Mouse (Mus musculus) CH12.LX (cell line): ENCODE measurements at regions not wholly inside any gene's neighbourhood (a gene's known extent, or its start where the extent isn't known, plus 50 kb on each side); places are given as distances from the start of the nearest gene placed in this dataset.

Source experiments
- DNase-seq: peaks from one replicate; pipeline ENCODE4 v3.0.0-alpha.2; 2013; ENCODE audit errors: extremely low read depth
- H3K27ac ChIP-seq: 2 replicates; pipeline ENCODE4 v1.5.1; 2012; ENCODE audit warnings: low read depth, mild to moderate bottlenecking, control low read depth, moderate library complexity; ENCODE audit not compliant: insufficient read depth
- H3K27me3 ChIP-seq: replicated peaks from 2 replicates; pipeline ENCODE3; 2012; ENCODE audit warnings: inconsistent platforms
- H3K36me3 ChIP-seq, 2 experiments: replicated peaks in 1 of 2; 2 replicates each; pipeline versions ENCODE3 to v1.6.1; 2012; ENCODE audit warnings: inconsistent platforms in 1 of 2, low read length in 1 of 2, mild to moderate bottlenecking in 1 of 2, mixed read lengths in 1 of 2, moderate library complexity in 1 of 2; ENCODE audit not compliant: control insufficient read depth in 1 of 2, insufficient read depth in 1 of 2
- H3K4me1 ChIP-seq, 2 experiments: 2 replicates each; pipeline ENCODE4 v1.6.1; 2012; ENCODE audit warnings: inconsistent platforms in 1 of 2, moderate library complexity in 1 of 2; ENCODE audit not compliant: insufficient read depth in 2 of 2, control insufficient read depth in 1 of 2
- H3K4me2 ChIP-seq: 2 replicates; pipeline ENCODE4 v1.6.1; 2012; ENCODE audit warnings: low read depth, mild to moderate bottlenecking, control low read depth; ENCODE audit not compliant: poor library complexity, insufficient read depth, severe bottlenecking
- H3K4me3 ChIP-seq, 3 experiments: fragments of 150-350 bp in 1 of 3; sonication (generic) in 1 of 3; replicated peaks in 1 of 3; 2 replicates each; pipeline versions ENCODE3 to v1.5.1; 2011 to 2012; ENCODE audit warnings: low read depth in 2 of 3, low read length in 2 of 3, mild to moderate bottlenecking in 2 of 3, moderate library complexity in 2 of 3, control low read depth in 1 of 3, improper control_type of control experiment in 1 of 3, inconsistent platforms in 1 of 3, mixed read lengths in 1 of 3; ENCODE audit not compliant: poor library complexity in 1 of 3
- H3K79me2 ChIP-seq: replicated peaks from 2 replicates; pipeline ENCODE4 v1.6.1; 2012; ENCODE audit warnings: mild to moderate bottlenecking, moderate library complexity; ENCODE audit not compliant: control insufficient read depth, poor library complexity, insufficient read depth, severe bottlenecking; ENCODE audit errors: extremely low read depth
- H3K9ac ChIP-seq: 2 replicates; pipeline ENCODE4 v1.6.1; 2012; ENCODE audit warnings: low read depth, mild to moderate bottlenecking, control low read depth, moderate library complexity; ENCODE audit not compliant: insufficient read depth
- H3K9me3 ChIP-seq: replicated peaks from 2 replicates; pipeline ENCODE3; 2012; ENCODE audit warnings: low read length, inconsistent platforms, mixed read lengths
- CHD1 ChIP-seq: IDR thresholded peaks from 2 replicates; pipeline ENCODE4 v1.6.1; 2012; ENCODE audit warnings: low read depth, low read length, improper control_type of control experiment, inconsistent platforms
- CTCF ChIP-seq, 2 experiments: IDR thresholded peaks in 1 of 2; conservative IDR thresholded peaks in 1 of 2; 2 replicates each; pipeline ENCODE4 v1.5.1; 2011 to 2012; ENCODE audit warnings: low read depth in 2 of 2, low read length in 2 of 2, improper control_type of control experiment in 1 of 2, inconsistent platforms in 1 of 2, mild to moderate bottlenecking in 1 of 2, moderate library complexity in 1 of 2
- ETS1 ChIP-seq: conservative IDR thresholded peaks from 2 replicates; pipeline ENCODE4 v1.6.1; 2012; ENCODE audit warnings: low read depth, mild to moderate bottlenecking, inconsistent platforms, low read length, improper control_type of control experiment, moderate library complexity
- GABPA ChIP-seq: IDR thresholded peaks from 2 replicates; pipeline ENCODE4 v1.6.1; 2012; ENCODE audit warnings: low read depth, low read length, improper control_type of control experiment, inconsistent platforms; ENCODE audit not compliant: insufficient replicate concordance
- JUN ChIP-seq: IDR thresholded peaks from 2 replicates; pipeline ENCODE4 v1.6.1; 2011; ENCODE audit warnings: low read depth, mild to moderate bottlenecking, low read length, improper control_type of control experiment, moderate library complexity; ENCODE audit not compliant: insufficient read depth
- MAZ ChIP-seq: IDR thresholded peaks from 2 replicates; pipeline ENCODE4 v1.6.1; 2012; ENCODE audit warnings: low read depth, mild to moderate bottlenecking, inconsistent platforms, low read length, improper control_type of control experiment, moderate library complexity
- MEF2A ChIP-seq: IDR thresholded peaks from 2 replicates; pipeline ENCODE4 v1.6.1; 2014; ENCODE audit warnings: low read depth, mild to moderate bottlenecking, inconsistent platforms, low read length, improper control_type of control experiment, borderline replicate concordance
- PAX5 ChIP-seq: IDR thresholded peaks from 2 replicates; pipeline ENCODE4 v1.6.1; 2012; ENCODE audit warnings: low read length, inconsistent platforms, mixed read lengths
- POLR2A ChIP-seq: IDR thresholded peaks from 2 replicates; pipeline ENCODE4 v1.6.1; 2011; ENCODE audit warnings: low read depth, mild to moderate bottlenecking, improper control_type of control experiment, low read length
- POLR2AphosphoS2 ChIP-seq: IDR thresholded peaks from 2 replicates; pipeline ENCODE4 v1.6.1; 2011; ENCODE audit warnings: low read depth, low read length, improper control_type of control experiment
- RAD21 ChIP-seq: IDR thresholded peaks from 2 replicates; pipeline ENCODE4 v1.6.1; 2011; ENCODE audit warnings: low read depth, mild to moderate bottlenecking, low read length, improper control_type of control experiment, moderate library complexity
- RCOR1 ChIP-seq: conservative IDR thresholded peaks from 2 replicates; pipeline ENCODE4 v1.6.1; 2012; ENCODE audit warnings: low read depth, mild to moderate bottlenecking, inconsistent platforms, low read length, improper control_type of control experiment
- SMC3 ChIP-seq: IDR thresholded peaks from 2 replicates; pipeline ENCODE4 v1.6.1; 2011; ENCODE audit warnings: low read depth, low read length, improper control_type of control experiment
- TCF12 ChIP-seq: IDR thresholded peaks from 2 replicates; pipeline ENCODE4 v1.6.1; 2014; ENCODE audit warnings: low read depth, mild to moderate bottlenecking, inconsistent platforms, low read length, improper control_type of control experiment
- USF1 ChIP-seq: IDR thresholded peaks from 2 replicates; pipeline ENCODE4 v1.6.1; 2014; ENCODE audit warnings: low read depth, mild to moderate bottlenecking, inconsistent platforms, low read length, improper control_type of control experiment
- USF2 ChIP-seq: conservative IDR thresholded peaks from 2 replicates; pipeline ENCODE4 v1.6.1; 2011; ENCODE audit warnings: low read depth, low read length, improper control_type of control experiment
- ZKSCAN1 ChIP-seq: IDR thresholded peaks from 2 replicates; pipeline ENCODE4 v1.6.1; 2012; ENCODE audit warnings: low read depth, inconsistent platforms, low read length, improper control_type of control experiment, borderline replicate concordance
- ZNF384 ChIP-seq: IDR thresholded peaks from 2 replicates; pipeline ENCODE4 v1.6.1; 2012; ENCODE audit warnings: low read depth, low read length, improper control_type of control experiment, inconsistent platforms
- dilution Hi-C: fragments of 300-500 bp; cut with MboI; formaldehyde crosslinking; loops from 2 replicates; pipeline ENCODE4 v1.14.3; 2020; ENCODE audit warnings: low sequenced_read_pairs; ENCODE audit not compliant: extremely low pct_unique_long_range_greater_than_20kb, extremely low pct_ligation_motif_present
- in situ Hi-C: fragments of 300-500 bp; cut with MboI; formaldehyde crosslinking; loops from 3 replicates; pipeline ENCODE4 v1.14.3; 2019; ENCODE audit warnings: low sequenced_read_pairs, low pct_ligation_motif_present, low pct_unique_long_range_greater_than_20kb, mixed read lengths

DNA sequence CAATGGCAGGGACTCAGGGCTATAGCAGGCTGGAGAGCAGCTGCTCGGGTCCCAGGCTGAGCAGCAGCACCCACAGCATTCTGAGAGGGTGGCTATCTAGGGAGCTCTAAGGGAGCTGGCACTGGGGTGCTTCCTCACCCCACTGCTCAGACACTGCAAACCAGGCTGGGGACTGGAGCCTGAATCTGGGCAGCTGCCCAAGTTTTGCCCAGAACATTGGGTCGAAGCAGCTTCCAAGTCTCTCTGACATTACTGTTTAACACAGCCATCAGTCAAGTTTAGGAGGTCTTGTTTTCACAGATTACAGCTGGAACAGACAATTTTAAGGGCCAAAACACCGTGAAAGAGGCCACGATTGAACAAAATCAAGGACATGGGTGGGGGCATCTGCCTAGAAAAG, 96.1 kb upstream of the Tcerg1l start:
- H3K27ac ChIP-seq = no peak overlapping the region
- no peak overlapping the region for H3K4me3 ChIP-seq
- TF ChIP-seq USF2 = no peak
- H3K36me3 ChIP-seq = no peaks in the 10 kb centered on the region
- H3K79me2 ChIP-seq = no peaks in the 10 kb centered on the region
- H3K4me2 ChIP-seq = no peak overlapping the region
- in situ Hi-C loops = no loop called here
- H3K27me3 ChIP-seq = peaks cover 88% of the 10 kb centered on the region
- H3K9ac ChIP-seq = no peak overlapping the region
- no peaks in the 10 kb centered on the region for H3K9me3 ChIP-seq
- dilution Hi-C loops = no loop called here
- H3K4me1 ChIP-seq = no peaks in the 10 kb centered on the region
- DNase-seq = no peak

DNA sequence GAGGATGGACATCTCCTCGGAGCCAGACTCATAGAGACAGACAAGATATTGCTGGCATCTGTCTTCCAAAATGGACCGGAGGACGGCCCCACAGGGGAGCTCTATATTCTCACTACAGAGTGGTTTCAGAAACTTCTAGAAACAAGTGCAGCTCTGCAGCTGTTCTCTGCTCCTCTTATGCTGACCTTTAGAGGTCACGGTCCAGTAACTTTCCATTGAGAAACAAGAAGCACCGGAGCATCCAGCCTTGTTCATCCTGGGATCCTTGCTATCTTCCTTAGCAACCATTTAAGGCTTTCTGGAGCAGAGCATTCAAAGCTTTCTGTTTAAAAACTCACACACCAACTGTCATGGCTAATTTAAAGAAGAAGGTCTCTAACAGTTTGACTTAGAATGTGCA, 94.7 kb upstream of the Tcerg1l start:
- in situ Hi-C loops = no loop called here
- H3K27me3 ChIP-seq = peaks cover 85% of the 10 kb centered on the region
- H3K4me1 ChIP-seq = no peaks in the 10 kb centered on the region
- dilution Hi-C loops = no loop called here
- H3K9ac ChIP-seq = no peak overlapping the region
- no peak overlapping the region for H3K27ac ChIP-seq
- H3K36me3 ChIP-seq = no peaks in the 10 kb centered on the region
- no peak for DNase-seq
- TF ChIP-seq GABPA = no peak
- no peak for TF ChIP-seq TCF12
- TF ChIP-seq POLR2AphosphoS2 = no peak
- TF ChIP-seq JUN = no peak
- TF ChIP-seq PAX5 = no peak
- TF ChIP-seq CTCF (conservative IDR thresholded peaks at IDR 0.05 in 1 of 2, IDR thresholded peaks at IDR 0.05 in 1 of 2; ENCODE audit: low read depth in 2 of 2, low read length in 2 of 2) = no peak
- no peak for TF ChIP-seq USF1
- no peak for TF ChIP-seq POLR2A
- no peaks in the 10 kb centered on the region for H3K79me2 ChIP-seq
- no peak overlapping the region for H3K4me2 ChIP-seq
- no peaks in the 10 kb centered on the region for H3K9me3 ChIP-seq
- no peak overlapping the region for H3K4me3 ChIP-seq

DNA sequence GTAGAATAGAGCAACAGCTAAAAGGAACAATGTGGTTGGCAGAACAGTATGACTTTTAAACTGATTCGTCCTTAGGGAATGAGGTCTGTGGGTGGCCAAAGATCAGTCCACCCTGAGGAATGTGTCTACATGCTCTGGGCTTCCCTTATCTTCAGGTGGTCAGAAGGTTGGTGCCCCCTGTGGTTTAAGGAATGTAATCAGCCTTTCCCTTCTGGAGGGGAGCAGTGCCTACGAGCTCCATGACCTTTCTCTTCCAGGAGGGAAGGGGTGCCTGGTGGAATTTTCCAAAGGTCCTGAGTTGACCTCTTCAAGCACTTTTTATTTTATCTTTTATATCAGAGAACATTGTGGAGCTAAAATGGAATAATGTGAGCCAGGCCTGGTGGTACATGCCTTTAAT, 91.9 kb upstream of the Tcerg1l start:
- in situ Hi-C loops (no loop called here), dilution Hi-C loops (no loop called here)
- H3K9me3 ChIP-seq = no peaks in the 10 kb centered on the region
- DNase-seq = no peak
- H3K4me2 ChIP-seq = no peak overlapping the region
- no peaks in the 10 kb centered on the region for H3K36me3 ChIP-seq
- H3K4me1 ChIP-seq = no peaks in the 10 kb centered on the region
- no peak for TF ChIP-seq ZNF384
- TF ChIP-seq RAD21 = no peak
- no peak for TF ChIP-seq MEF2A
- TF ChIP-seq RCOR1 = no peak
- no peak for TF ChIP-seq CHD1
- no peak for TF ChIP-seq JUN
- TF ChIP-seq ETS1 = no peak
- no peak for TF ChIP-seq POLR2AphosphoS2
- no peak for TF ChIP-seq MAZ
- no peak for TF ChIP-seq USF2
- no peak for TF ChIP-seq CTCF (conservative IDR thresholded peaks at IDR 0.05 in 1 of 2, IDR thresholded peaks at IDR 0.05 in 1 of 2; ENCODE audit: low read depth in 2 of 2, low read length in 2 of 2)
- no peak for TF ChIP-seq ZKSCAN1
- TF ChIP-seq SMC3 = no peak
- peaks cover 85% of the 10 kb centered on the region for H3K27me3 ChIP-seq
- H3K4me3 ChIP-seq = no peak overlapping the region
- H3K27ac ChIP-seq = no peak overlapping the region
- H3K9ac ChIP-seq = no peak overlapping the region
- H3K79me2 ChIP-seq = no peaks in the 10 kb centered on the region
